Mouse (Mus musculus) adrenal gland (tissue): ENCODE measurements around the gene Rbck1.

Experiments
- intact Hi-C: fragments of 180-260 bp; cut with DNase I; formaldehyde crosslinking; loops from one replicate; pipeline ENCODE4 v1.15.1; 2025

Gene Rbck1

GRCm38 (mm10) chr2:152307186-152307585 is 25.3 kb downstream of the Rbck1 start:
- intact Hi-C loops, result no loop called here

- intact Hi-C loops, result no loop called here
Measured at GRCm38 (mm10) chr2:152305480-152305879, 27.0 kb downstream of the Rbck1 start.

GRCm38 (mm10) chr2:152303781-152304180 is 28.7 kb downstream of the Rbck1 start:
- intact Hi-C loops, result no loop called here

- intact Hi-C loops, result no loop called here
Measured at GRCm38 (mm10) chr2:152302862-152303261, 29.6 kb downstream of the Rbck1 start.

- intact Hi-C loops, result loop anchor here (5.0 kb wide), 1 partner anchor 38 kb away; the partner anchor contains the start of gene Rbck1
Measured at GRCm38 (mm10) chr2:152294541-152294940, 37.9 kb downstream of the Rbck1 start.

- intact Hi-C loops, result loop anchor here (5.0 kb wide), 1 partner anchor 38 kb away; the partner anchor contains the start of gene Rbck1
Measured at GRCm38 (mm10) chr2:152293727-152294475, 38.6 kb downstream of the Rbck1 start, which contains the start of gene Tbc1d20. Gene Tbc1d20, plus strand, starts transcription at chr2:152293828.

GRCm38 (mm10) chr2:152293179-152293726 is 39.2 kb downstream of the Rbck1 start:
- intact Hi-C loops, result loop anchor here (5.0 kb wide), 1 partner anchor 39 kb away; the partner anchor contains the start of gene Rbck1

GRCm38 (mm10) chr2:152292475-152292874 is 40.0 kb downstream of the Rbck1 start:
- intact Hi-C loops, result loop anchor here (5.0 kb wide), 1 partner anchor 40 kb away; the partner anchor contains the start of gene Rbck1

- intact Hi-C loops, result loop anchor here (5.0 kb wide), 1 partner anchor 43 kb away; the partner anchor contains the start of gene Rbck1
Measured at GRCm38 (mm10) chr2:152289623-152290022, 42.8 kb downstream of the Rbck1 start.

GRCm38 (mm10) chr2:152288046-152288445 is 44.4 kb downstream of the Rbck1 start:
- intact Hi-C loops, result no loop called here

GRCm38 (mm10) chr2:152287560-152287959 is 44.9 kb downstream of the Rbck1 start:
- intact Hi-C loops, result no loop called here

- intact Hi-C loops, result no loop called here
Measured at GRCm38 (mm10) chr2:152281407-152281806, 51.0 kb downstream of the Rbck1 start.

GRCm38 (mm10) chr2:152273639-152274038 is 58.8 kb downstream of the Rbck1 start:
- intact Hi-C loops, result no loop called here
